Mouse (Mus musculus) bone marrow macrophage, adult 2 months (primary cell): ENCODE results near the gene Zfp59. TPM values are rescaled to one million over a fixed set of nuclear protein-coding genes. Genes with fewer than 3 reads are reported as not detected.

Experiments
- H3K27ac ChIP-seq: 2 replicates; pipeline ENCODE4 v1.5.1; 2012; ENCODE audit warnings: low read depth, low read length; ENCODE audit not compliant: insufficient read depth
- H3K4me1 ChIP-seq: 2 replicates; pipeline ENCODE4 v1.6.1; 2012; ENCODE audit warnings: low read length; ENCODE audit not compliant: control insufficient read depth, insufficient read depth
- H3K4me3 ChIP-seq: 2 replicates; pipeline ENCODE4 v1.5.1; 2012; ENCODE audit warnings: mild to moderate bottlenecking, low read length, moderate library complexity; ENCODE audit not compliant: insufficient read depth
- CTCF ChIP-seq: IDR thresholded peaks from 2 replicates; pipeline ENCODE4 v1.5.1; 2012; ENCODE audit warnings: low read depth, mild to moderate bottlenecking, low read length, moderate library complexity
- POLR2A ChIP-seq: IDR thresholded peaks from 2 replicates; pipeline ENCODE4 v1.6.1; 2012; ENCODE audit warnings: mild to moderate bottlenecking, low read depth, low read length, borderline replicate concordance
- polyA plus RNA-seq: library from polyadenylated mRNA; stranded (reverse); fragments of >200 nt; gene quantifications from 2 replicates; pipeline ENCODE4 v1.2.4, GENCODE M21; 2012; ENCODE audit not compliant: missing spikeins, insufficient read depth, insufficient read length

Gene Zfp59
- polyA plus RNA-seq, 1 experiment, result 2.7 TPM

DNA sequence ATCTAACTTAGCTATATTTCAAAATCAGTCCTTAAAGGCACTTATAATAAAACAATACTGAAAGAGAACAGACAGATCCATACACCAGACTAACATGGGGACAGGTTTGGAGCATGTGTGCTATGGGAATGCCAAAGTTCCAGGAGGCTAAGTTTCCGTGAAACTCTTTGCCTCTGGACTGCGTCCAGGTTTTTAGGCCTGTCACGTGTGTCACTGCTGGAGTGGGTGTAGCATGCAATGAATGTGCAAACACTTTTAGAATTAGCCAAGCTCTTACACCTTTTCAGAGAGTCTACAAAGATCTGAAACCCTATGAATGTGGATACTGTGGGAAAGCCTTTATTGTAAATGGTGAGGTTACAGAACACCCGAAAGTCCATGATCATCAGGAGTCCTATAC is 43.3 kb downstream of the Zfp59 start:
- H3K27ac ChIP-seq, result no peak overlapping the region
- no peak overlapping the region for H3K4me3 ChIP-seq
- TF ChIP-seq CTCF (no peak), POLR2A (no peak)
- H3K4me1 ChIP-seq, result no peaks in the 10 kb centered on the region

DNA sequence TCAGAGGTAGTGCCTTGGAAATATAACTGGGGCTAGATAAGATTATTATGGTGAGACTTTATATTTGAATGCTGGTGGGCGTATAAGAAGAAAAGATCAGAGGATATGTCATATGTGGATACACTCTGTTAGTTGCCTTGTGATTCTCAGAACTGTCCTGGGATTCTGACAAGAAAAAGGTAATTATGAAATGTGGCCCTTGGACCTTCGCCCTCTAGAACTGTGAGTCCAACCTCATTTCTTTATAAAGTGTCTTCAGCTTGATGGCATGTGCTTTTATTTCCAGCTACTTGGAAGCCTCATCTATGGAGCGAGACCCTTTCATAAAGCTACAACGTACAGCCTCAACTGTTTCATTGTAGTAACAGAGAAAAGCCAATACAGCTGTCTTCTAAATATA is 62.2 kb downstream of the Zfp59 start:
- H3K4me3 ChIP-seq, result no peak overlapping the region
- no peak for TF ChIP-seq CTCF
- TF ChIP-seq POLR2A, result no peak
- no peaks in the 10 kb centered on the region for H3K4me1 ChIP-seq
- H3K27ac ChIP-seq, result no peak overlapping the region

DNA sequence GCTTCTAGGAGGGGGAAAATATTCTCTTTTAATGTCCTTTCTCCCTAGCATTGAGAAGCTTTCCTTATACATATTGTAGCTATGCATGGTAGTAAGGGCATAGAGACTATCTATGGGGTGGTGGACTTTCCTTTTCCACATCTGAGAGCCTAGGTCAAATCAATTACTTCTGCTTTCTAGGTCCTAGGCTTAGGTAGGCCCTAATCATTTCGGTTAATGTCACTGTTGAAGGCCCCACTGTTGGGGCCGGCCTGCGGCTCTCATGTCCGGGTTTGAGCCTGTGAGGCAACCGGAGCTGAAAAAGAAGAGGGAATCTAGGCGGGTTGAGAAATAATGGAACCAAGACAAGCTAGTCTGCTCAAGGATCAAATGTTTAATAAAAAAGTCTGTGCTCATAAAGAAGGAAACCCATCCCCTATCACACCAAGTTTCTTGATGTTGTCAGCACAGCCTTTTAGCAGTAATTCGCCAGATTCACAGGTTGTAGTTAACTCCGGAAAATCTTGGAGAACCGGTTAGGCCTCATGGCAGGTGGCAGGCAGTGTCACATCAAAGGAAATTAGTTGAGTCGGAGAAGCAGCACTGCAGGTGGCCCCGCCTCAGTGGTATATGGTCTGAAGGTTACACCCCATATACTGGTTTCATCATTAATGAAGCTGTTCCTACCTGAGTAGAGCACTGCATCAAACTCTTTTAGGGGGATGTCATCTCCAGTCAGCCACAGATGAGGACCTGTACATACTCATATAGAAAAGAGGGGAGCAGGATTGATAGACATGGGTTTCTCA is 66.8 kb downstream of the Zfp59 start:
- TF ChIP-seq CTCF (no peak), POLR2A (no peak)
- H3K4me1 ChIP-seq, result no peaks in the 10 kb centered on the region

More for the DNA sequence above, 66.8 kb downstream of the Zfp59 start:
- H3K27ac ChIP-seq, result no peak overlapping the region
- no peak overlapping the region for H3K4me3 ChIP-seq

Other genes starting within 250 kb of the Zfp59 start
- 67.1 and 83.5 TPM in 2 replicates for gene Akt2, start 247.1 kb upstream of the Zfp59 start, polyA plus RNA-seq
- gene Ttc9b, start 184.7 kb upstream of the Zfp59 start, polyA plus RNA-seq, result not detected in 2 replicates
- gene Map3k10, start 164.0 kb upstream of the Zfp59 start, polyA plus RNA-seq, result 12.2 and 12.6 TPM in 2 replicates
- 4.8 and 5.6 TPM in 2 replicates for gene Zfp607b, start 149.3 kb upstream of the Zfp59 start, polyA plus RNA-seq
- 8.3 and 8.9 TPM in 2 replicates for gene Zfp60, start 107.2 kb upstream of the Zfp59 start, polyA plus RNA-seq
- gene Zfp626, start 31.4 kb upstream of the Zfp59 start, polyA plus RNA-seq, result 8.5 and 9.0 TPM in 2 replicates
- gene Zfp607a, start 18.9 kb downstream of the Zfp59 start, polyA plus RNA-seq, result 6.5 and 7.8 TPM in 2 replicates
- 8.4 and 9.4 TPM in 2 replicates for gene Zfp974, start 90.9 kb downstream of the Zfp59 start, polyA plus RNA-seq
- gene Zfp780b, start 140.6 kb downstream of the Zfp59 start, polyA plus RNA-seq, result 14.6 and 19.0 TPM in 2 replicates
- 0.91 and 1.0 TPM in 2 replicates for gene Zfp850, start 175.5 kb downstream of the Zfp59 start, polyA plus RNA-seq
- 77.1 and 77.8 TPM in 2 replicates for gene Psmc4, start 211.5 kb downstream of the Zfp59 start, polyA plus RNA-seq
- gene Fcgbp, start 232.6 kb downstream of the Zfp59 start, polyA plus RNA-seq, result not detected in 2 replicates